Mouse (Mus musculus): ENCODE results near the gene AC131692.1. TPM values are rescaled to one million over a fixed set of nuclear protein-coding genes. Genes with fewer than 3 reads are reported as not detected.

The AC131692.1 gene
- total and polyA plus RNA-seq, 3 experiments = not detected

Small RNA genes lying within 50 kb of the gene (microRNA-seq; reads per million reads assigned to microRNA genes)
- 0.88 to 2.5 reads per million in 2 experiments for gene Mir6988

Other genes with a start within 250 kb of the AC131692.1 start
Only the 30 nearest of the 31 such genes appear.
- 10 to 100 TPM; 41.2 to 51.4 TPM for gene Frmd8, start 219.1 kb upstream of the AC131692.1 start, total RNA-seq (2021)
- 27.8 and 36.4 TPM in 2 replicates for gene Frmd8, start 219.1 kb upstream of the AC131692.1 start, polyA plus RNA-seq (2012; rRNA removed)
- gene Slc25a45, start 216.6 kb upstream of the AC131692.1 start, total RNA-seq (2021) = 10 to 100 TPM; 15.5 to 36.2 TPM
- gene Slc25a45, start 216.6 kb upstream of the AC131692.1 start, polyA plus RNA-seq (2012; rRNA removed) = 42.4 and 44.6 TPM in 2 replicates
- gene Tigd3, start 200.3 kb upstream of the AC131692.1 start, total RNA-seq (2021) = 1 to 10 TPM; 1.0 to 1.1 TPM
- gene Tigd3, start 200.3 kb upstream of the AC131692.1 start, polyA plus RNA-seq (2012; rRNA removed) = 0.48 and 0.53 TPM in 2 replicates
- gene Dpf2, start 181.4 kb upstream of the AC131692.1 start, total RNA-seq (2021) = 100 to 1,000 TPM in 1 of 2 experiments, 10 to 100 TPM in 1; 90.6 to 125 TPM
- gene Dpf2, start 181.4 kb upstream of the AC131692.1 start, polyA plus RNA-seq (2012; rRNA removed) = 51.7 and 56.3 TPM in 2 replicates
- gene Cdc42ep2, start 169.6 kb upstream of the AC131692.1 start, total RNA-seq (2021) = 1 to 10 TPM; 5.5 to 8.0 TPM
- 5.6 and 5.9 TPM in 2 replicates for gene Cdc42ep2, start 169.6 kb upstream of the AC131692.1 start, polyA plus RNA-seq (2012; rRNA removed)
- 10 to 100 TPM; 15.9 to 20.4 TPM for gene Pola2, start 130.2 kb upstream of the AC131692.1 start, total RNA-seq (2021)
- gene Pola2, start 130.2 kb upstream of the AC131692.1 start, polyA plus RNA-seq (2012; rRNA removed) = 36.0 and 41.0 TPM in 2 replicates
- not detected for gene Slc22a20, start 108.3 kb upstream of the AC131692.1 start, total RNA-seq (2021)
- not detected in 2 replicates for gene Slc22a20, start 108.3 kb upstream of the AC131692.1 start, polyA plus RNA-seq (2012; rRNA removed)
- 10 to 100 TPM; 34.9 to 42.1 TPM for gene Capn1, start 78.5 kb upstream of the AC131692.1 start, total RNA-seq (2021)
- 34.8 and 37.9 TPM in 2 replicates for gene Capn1, start 78.5 kb upstream of the AC131692.1 start, polyA plus RNA-seq (2012; rRNA removed)
- gene Syvn1, start 47.8 kb upstream of the AC131692.1 start, total RNA-seq (2021) = 10 to 100 TPM; 54.1 to 71.3 TPM
- gene Syvn1, start 47.8 kb upstream of the AC131692.1 start, polyA plus RNA-seq (2012; rRNA removed) = 87.3 and 114 TPM in 2 replicates
- 10 to 100 TPM; 64.8 to 67.5 TPM for gene Mrpl49, start 36.6 kb upstream of the AC131692.1 start, total RNA-seq (2021)
- 15.8 and 17.0 TPM in 2 replicates for gene Mrpl49, start 36.6 kb upstream of the AC131692.1 start, polyA plus RNA-seq (2012; rRNA removed)
- gene Fau, start 36.6 kb upstream of the AC131692.1 start, total RNA-seq (2021) = 1,000 to 10,000 TPM; 1,141 to 1,229 TPM
- 984 and 1,350 TPM in 2 replicates for gene Fau, start 36.6 kb upstream of the AC131692.1 start, polyA plus RNA-seq (2012; rRNA removed)
- gene Znhit2, start 33.2 kb upstream of the AC131692.1 start, total RNA-seq (2021) = 10 to 100 TPM; 24.7 to 37.5 TPM
- gene Znhit2, start 33.2 kb upstream of the AC131692.1 start, polyA plus RNA-seq (2012; rRNA removed) = 134 and 152 TPM in 2 replicates
- gene Tm7sf2, start 26.0 kb upstream of the AC131692.1 start, total RNA-seq (2021) = 10 to 100 TPM; 22.0 to 48.3 TPM
- gene Tm7sf2, start 26.0 kb upstream of the AC131692.1 start, polyA plus RNA-seq (2012; rRNA removed) = 91.9 and 126 TPM in 2 replicates
- 10 to 100 TPM; 57.1 to 60.0 TPM for gene Vps51, start 17.2 kb upstream of the AC131692.1 start, total RNA-seq (2021)
- 64.4 and 66.3 TPM in 2 replicates for gene Vps51, start 17.2 kb upstream of the AC131692.1 start, polyA plus RNA-seq (2012; rRNA removed)
- gene Tmem262, start 14.4 kb upstream of the AC131692.1 start, total RNA-seq (2021) = not detected
- gene Tmem262, start 14.4 kb upstream of the AC131692.1 start, polyA plus RNA-seq (2012; rRNA removed) = 1.0 TPM in 1 of 2 replicates, not detected in the other
- not detected for gene Gm28374, start 12.2 kb upstream of the AC131692.1 start, total RNA-seq (2021)
- 0.38 and 0.64 TPM in 2 replicates for gene Gm28374, start 12.2 kb upstream of the AC131692.1 start, polyA plus RNA-seq (2012; rRNA removed)
- 10 to 100 TPM; 38.9 to 43.5 TPM for gene Zfpl1, start 9.5 kb upstream of the AC131692.1 start, total RNA-seq (2021)
- 91.2 and 122 TPM in 2 replicates for gene Zfpl1, start 9.5 kb upstream of the AC131692.1 start, polyA plus RNA-seq (2012; rRNA removed)
- under 1 TPM; 0.73 to 0.98 TPM for gene Cdca5, start 9.4 kb upstream of the AC131692.1 start, total RNA-seq (2021)
- gene Cdca5, start 9.4 kb upstream of the AC131692.1 start, polyA plus RNA-seq (2012; rRNA removed) = 0.32 and 0.80 TPM in 2 replicates
- gene Naaladl1, start 11.4 kb downstream of the AC131692.1 start, total RNA-seq (2021) = not detected
- gene Naaladl1, start 11.4 kb downstream of the AC131692.1 start, polyA plus RNA-seq (2012; rRNA removed) = 0.09 and 0.13 TPM in 2 replicates
- gene Sac3d1, start 24.2 kb downstream of the AC131692.1 start, total RNA-seq (2021) = 10 to 100 TPM; 15.7 to 16.5 TPM
- gene Sac3d1, start 24.2 kb downstream of the AC131692.1 start, polyA plus RNA-seq (2012; rRNA removed) = 92.6 and 97.2 TPM in 2 replicates
- gene Snx15, start 33.9 kb downstream of the AC131692.1 start, total RNA-seq (2021) = 10 to 100 TPM; 27.0 to 28.2 TPM
- 76.8 and 81.1 TPM in 2 replicates for gene Snx15, start 33.9 kb downstream of the AC131692.1 start, polyA plus RNA-seq (2012; rRNA removed)
- gene Batf2, start 46.6 kb downstream of the AC131692.1 start, total RNA-seq (2021) = 1 to 10 TPM; 1.8 to 2.6 TPM
- 5.0 and 6.6 TPM in 2 replicates for gene Batf2, start 46.6 kb downstream of the AC131692.1 start, polyA plus RNA-seq (2012; rRNA removed)
- 10 to 100 TPM; 84.1 to 96.5 TPM for gene Arl2, start 47.1 kb downstream of the AC131692.1 start, total RNA-seq (2021)
- gene Arl2, start 47.1 kb downstream of the AC131692.1 start, polyA plus RNA-seq (2012; rRNA removed) = 313 and 329 TPM in 2 replicates
- 1 to 10 TPM; 2.4 to 4.1 TPM for gene Majin, start 90.0 kb downstream of the AC131692.1 start, total RNA-seq (2021)
- gene Majin, start 90.0 kb downstream of the AC131692.1 start, polyA plus RNA-seq (2012; rRNA removed) = 0.56 and 0.72 TPM in 2 replicates
- gene Gpha2, start 132.0 kb downstream of the AC131692.1 start, total RNA-seq (2021) = 10 to 100 TPM; 18.7 to 23.7 TPM
- 237 and 302 TPM in 2 replicates for gene Gpha2, start 132.0 kb downstream of the AC131692.1 start, polyA plus RNA-seq (2012; rRNA removed)
- 100 to 1,000 TPM in 1 of 2 experiments, 10 to 100 TPM in 1; 87.1 to 123 TPM for gene Ppp2r5b, start 141.5 kb downstream of the AC131692.1 start, total RNA-seq (2021)
- 247 and 266 TPM in 2 replicates for gene Ppp2r5b, start 141.5 kb downstream of the AC131692.1 start, polyA plus RNA-seq (2012; rRNA removed)
- 10 to 100 TPM; 31.0 to 36.0 TPM for gene Atg2a, start 147.2 kb downstream of the AC131692.1 start, total RNA-seq (2021)
- gene Atg2a, start 147.2 kb downstream of the AC131692.1 start, polyA plus RNA-seq (2012; rRNA removed) = 105 and 108 TPM in 2 replicates
- 100 to 1,000 TPM; 129 to 133 TPM for gene Ehd1, start 182.3 kb downstream of the AC131692.1 start, total RNA-seq (2021)
- gene Ehd1, start 182.3 kb downstream of the AC131692.1 start, polyA plus RNA-seq (2012; rRNA removed) = 470 and 474 TPM in 2 replicates
- 10 to 100 TPM; 14.4 to 24.6 TPM for gene Cdc42bpg, start 212.0 kb downstream of the AC131692.1 start, total RNA-seq (2021)
- gene Cdc42bpg, start 212.0 kb downstream of the AC131692.1 start, polyA plus RNA-seq (2012; rRNA removed) = 23.7 and 26.6 TPM in 2 replicates
- 10 to 100 TPM; 54.6 to 54.8 TPM for gene Men1, start 240.6 kb downstream of the AC131692.1 start, total RNA-seq (2021)
- 71.1 and 71.2 TPM in 2 replicates for gene Men1, start 240.6 kb downstream of the AC131692.1 start, polyA plus RNA-seq (2012; rRNA removed)

Data from adrenal gland, adult 2 months (tissue).